8 mouse cellular contexts compared by ENCODE assay signal in genomic region chr3:35931359-35931758, GRCm38 (mm10). TPM values are rescaled to one million over a fixed set of nuclear protein-coding genes. Genes with fewer than 3 reads are reported as not detected.
A peak's percentile ranks its signal among the peaks of the same experiment; 100 is the strongest.
DNase-seq lines count a peak whose midpoint lies in the region; ATAC-seq and TF ChIP-seq lines count a peak whose summit lies in the region.

No protein-coding gene starts in this region.

- no peak for TF ChIP-seq CTCF in gastrocnemius, adult 2 months (IDR thresholded peaks at IDR 0.05)
- TF ChIP-seq CTCF in ES-Bruce4 (IDR thresholded peaks at IDR 0.05; ENCODE audit: low read depth, low read length): no peak
- TF ChIP-seq CTCF in heart, postnatal 0 days (IDR thresholded peaks at IDR 0.05; ENCODE audit: low read depth): no peak

- no peak for TF ChIP-seq POLR2A in ES-Bruce4 (IDR thresholded peaks at IDR 0.05; ENCODE audit: insufficient read depth, low read length)

- peak overlapping the region; percentile 95 for H3K4me3 ChIP-seq in gastrocnemius, adult 2 months
- peak overlapping the region; percentile 53 for H3K4me3 ChIP-seq in ES-Bruce4 (ENCODE audit: low read depth, low read length)
- peak overlapping the region; percentile 87 for H3K4me3 ChIP-seq in heart, postnatal 0 days (ENCODE audit: low read depth, low read length)
- H3K4me3 ChIP-seq in liver, embryonic 15.5 days (replicated peaks): peak overlapping the region; percentile 97

- intact Hi-C loops in gastrocnemius, adult 2 months (cut with DNase I): loop anchor here (5.0 kb wide), 2 partner anchors 66 to 179 kb away; partner anchors contain the start of gene Atp11b

- H3K36me3 ChIP-seq in ES-Bruce4 (ENCODE audit: control insufficient read depth, insufficient read depth, low read length, poor library complexity, severe bottlenecking): no peaks in the 10 kb centered on the region
- H3K36me3 ChIP-seq in heart, postnatal 0 days (replicated peaks; ENCODE audit: control insufficient read depth, insufficient read depth, low read length): no peaks in the 10 kb centered on the region
- no peaks in the 10 kb centered on the region for H3K36me3 ChIP-seq in liver, embryonic 15.5 days (replicated peaks)

- no peaks in the 10 kb centered on the region for H3K9me3 ChIP-seq in ES-Bruce4 (replicated peaks; ENCODE audit: control insufficient read depth, insufficient read depth, low read length, poor library complexity, severe bottlenecking)
- no peaks in the 10 kb centered on the region for H3K9me3 ChIP-seq in heart, postnatal 0 days (replicated peaks; ENCODE audit: control insufficient read depth, low read length)
- H3K9me3 ChIP-seq in liver, embryonic 15.5 days (replicated peaks): no peaks in the 10 kb centered on the region

- ATAC-seq in heart, postnatal 0 days (ENCODE audit: insufficient read depth, low read depth): no peak
- ATAC-seq in liver, embryonic 15.5 days (ENCODE audit: insufficient read depth): 0 out of 2 replicates have a peak, but pooled peaks have one; percentile 4

- H3K9ac ChIP-seq in ES-Bruce4 (ENCODE audit: low read depth, poor library complexity, severe bottlenecking): peak overlapping the region; percentile 99
- H3K9ac ChIP-seq in heart, postnatal 0 days (replicated peaks; ENCODE audit: low read depth, low read length): peak overlapping the region; percentile 97
- H3K9ac ChIP-seq in liver, embryonic 15.5 days: peak overlapping the region; percentile 100

- H3K27ac ChIP-seq in gastrocnemius, adult 2 months: peak overlapping the region; percentile 94
- H3K27ac ChIP-seq in ES-Bruce4 (ENCODE audit: insufficient read depth, low read length): no peak overlapping the region
- H3K27ac ChIP-seq in heart, postnatal 0 days (ENCODE audit: low read depth): no peak overlapping the region
- H3K27ac ChIP-seq in liver, embryonic 15.5 days (replicated peaks): peak overlapping the region; percentile 93

- no peak for TF ChIP-seq EP300 in ES-Bruce4 (IDR thresholded peaks at IDR 0.05; ENCODE audit: insufficient read depth, low read depth, low read length)
- no peak for TF ChIP-seq EP300 in heart, postnatal 0 days (IDR thresholded peaks at IDR 0.05; ENCODE audit: low read depth)

- peak overlapping the region; percentile 86 for H3K4me2 ChIP-seq in heart, postnatal 0 days (ENCODE audit: low read depth, low read length)
- H3K4me2 ChIP-seq in liver, embryonic 15.5 days: peak overlapping the region; percentile 85

- no peaks in the 10 kb centered on the region for H3K4me1 ChIP-seq in ES-Bruce4 (ENCODE audit: control insufficient read depth, insufficient read depth, low read length)
- peaks cover 26% of the 10 kb centered on the region for H3K4me1 ChIP-seq in heart, postnatal 0 days (ENCODE audit: control insufficient read depth, insufficient read depth)
- H3K4me1 ChIP-seq in liver, embryonic 15.5 days (replicated peaks): peaks cover 54% of the 10 kb centered on the region

- no peaks in the 10 kb centered on the region for H3K27me3 ChIP-seq in ES-Bruce4 (ENCODE audit: control insufficient read depth, insufficient read depth, low read length, poor library complexity, severe bottlenecking)
- H3K27me3 ChIP-seq in heart, postnatal 0 days (ENCODE audit: control insufficient read depth, insufficient read depth, low read length): no peaks in the 10 kb centered on the region
- H3K27me3 ChIP-seq in liver, embryonic 15.5 days: no peaks in the 10 kb centered on the region

- DNase-seq in gastrocnemius, adult 2 months: no peak
- DNase-seq in gastrocnemius, postnatal 10 days: no peak
- no peak for DNase-seq in heart, postnatal 0 days (ENCODE audit: low spot score)
- no peak for DNase-seq in left cerebral cortex, adult 11 months (ENCODE audit: low spot score)
- DNase-seq in cerebellum, postnatal 10 days: no peak
- DNase-seq in spleen, postnatal 14 days (ENCODE audit: low spot score in 2 of 2): no peak

- WGBS in heart, postnatal 0 days: 34% methylated on average over 7 of the region's 7 CpGs
- WGBS in liver, embryonic 15.5 days (ENCODE audit: insufficient replicate concordance): 8% methylated on average over 7 of the region's 7 CpGs

RNA-seq across cellular contexts. Expression of gene Dcun1d1, which starts 5.9 kb away (rescaled TPM):
- total RNA-seq in gastrocnemius, adult 2 months (2021): 10 to 100 TPM; 68.2 to 85.6 TPM
- 10 to 100 TPM; 75.4 to 78.0 TPM for total RNA-seq in gastrocnemius, postnatal 10 days (2021)
- polyA plus RNA-seq in ES-Bruce4 (2011; ENCODE audit: insufficient read depth, insufficient read length, low read depth, missing spikeins): 78.8 and 86.1 TPM in 2 replicates
- total RNA-seq in heart, postnatal 0 days (2014; rRNA removed; ENCODE audit: low replicate concordance): 27.2 and 72.9 TPM in 2 replicates
- 88.9 and 92.8 TPM in 2 replicates for polyA plus RNA-seq in heart, postnatal 0 days (2015; fragmentation: Nextera tagmentation; extraction: Ambion mirVana)
- 85.6 and 91.5 TPM in 2 replicates for polyA plus RNA-seq in liver, embryonic 15.5 days (2015; fragmentation: Nextera tagmentation; extraction: Ambion mirVana)

Comparison
In these comparisons a context has a peak if more than half of its experiments do, and no peak if none do; other contexts are left out.
1. H3K27ac ChIP-seq: peak in gastrocnemius, adult 2 months (single experiment) and liver, embryonic 15.5 days (single experiment); none in ES-Bruce4 (single experiment) and heart, postnatal 0 days (single experiment).
2. Peak in every context shown above with its lines, with median percentiles within 50 percentile points of each other: H3K4me3 ChIP-seq and H3K9ac ChIP-seq.